Mouse (Mus musculus) hindbrain, postnatal 0 days (tissue): Measurements from ENCODE around the gene Mlana. TPM values are rescaled to one million over a fixed set of nuclear protein-coding genes. Genes with fewer than 3 reads are reported as not detected.

ENCODE experiments used
- ATAC-seq: fragments of 200-750 bp; cut with Nextera tagmentation; 2 replicates; pipeline ENCODE4 v1.8.0; 2017; ENCODE audit warnings: mild to moderate bottlenecking, moderate TSS enrichment, moderate library complexity
- DNase-seq: peaks from one replicate; pipeline ENCODE4 v3.0.0-alpha.2; 2015; ENCODE audit warnings: low spot score
- H3K27ac ChIP-seq: fragments of 300-500 bp; sonication (generic); 2 replicates; pipeline ENCODE4 v1.5.1; 2014; ENCODE audit warnings: mild to moderate bottlenecking
- H3K27me3 ChIP-seq: fragments of 300-500 bp; sonication (generic); 2 replicates; pipeline ENCODE4 v1.6.1; 2014; ENCODE audit warnings: low read length, mixed read lengths; ENCODE audit not compliant: insufficient read depth
- H3K36me3 ChIP-seq: fragments of 300-500 bp; sonication (generic); 2 replicates; pipeline ENCODE4 v1.6.1; 2014; ENCODE audit warnings: low read length, mixed read lengths; ENCODE audit not compliant: insufficient read depth
- H3K4me1 ChIP-seq: fragments of 300-500 bp; sonication (generic); 2 replicates; pipeline ENCODE4 v1.6.1; 2014; ENCODE audit warnings: antibody characterized with exemption, low read length, mixed read lengths; ENCODE audit not compliant: insufficient read depth
- H3K4me2 ChIP-seq: fragments of 300-500 bp; sonication (generic); 2 replicates; pipeline ENCODE4 v1.6.1; 2014; ENCODE audit warnings: low read depth, mild to moderate bottlenecking, low read length, moderate library complexity, mixed read lengths
- H3K4me3 ChIP-seq: fragments of 300-500 bp; sonication (generic); 2 replicates; pipeline ENCODE4 v1.5.1; 2014; ENCODE audit warnings: low read length
- H3K9ac ChIP-seq: fragments of 300-500 bp; sonication (generic); replicated peaks from 2 replicates; pipeline ENCODE4 v1.6.1; 2014; ENCODE audit warnings: mild to moderate bottlenecking, low read length, moderate library complexity, mixed read lengths
- H3K9me3 ChIP-seq: fragments of 300-500 bp; sonication (generic); 2 replicates; pipeline ENCODE4 v1.6.1; 2016; ENCODE audit warnings: low read length, mixed read lengths
- CTCF ChIP-seq: IDR thresholded peaks from 2 replicates; pipeline ENCODE4 v1.5.1; 2016; ENCODE audit warnings: antibody characterized with exemption, control low read depth, low read depth
- WGBS: fragments of 180-500 bp; shearing (Covaris S2); extraction: QIAGEN DNeasy Blood & Tissue Kit; methylation state at CpG from one replicate; pipeline ENCODE4 v1.1.7; 2014; 5-methylcytosine and 5-hydroxymethylcytosine counted together
- polyA plus RNA-seq: library from polyadenylated mRNA; unstranded; fragments of >200 nt; fragmentation: Nextera tagmentation; extraction: Ambion mirVana; gene quantifications from 2 replicates; pipeline ENCODE4 v1.2.1, GENCODE M21; 2015
- total RNA-seq: library from RNA; depleted of rRNA; stranded (reverse); fragments of >200 nt; gene quantifications from 2 replicates; pipeline ENCODE4 v1.2.3, GENCODE M21; 2014; rRNA removed

The Mlana gene
- total RNA-seq (not detected in 2 replicates), polyA plus RNA-seq (not detected in 2 replicates)

GRCm38 (mm10) chr19:29697245-29697874 lies at the start of gene Mlana:
Gene Mlana (plus strand): TSS chr19:29697824.
- no peak within 1 kb of the TSS for H3K9ac ChIP-seq
- H3K36me3 ChIP-seq: no peaks in the 10 kb centered on the region
- no peaks in the 10 kb centered on the region for H3K27me3 ChIP-seq
- no peak within 1 kb of the TSS for H3K4me3 ChIP-seq
- H3K9me3 ChIP-seq: no peaks in the 10 kb centered on the region
- WGBS: 41% methylated on average over 3 of the region's 3 CpGs
- H3K4me2 ChIP-seq: no peak within 1 kb of the TSS
- no peak for DNase-seq
- ATAC-seq: no peak
- no peak within 1 kb of the TSS for H3K27ac ChIP-seq
- H3K4me1 ChIP-seq: no peaks in the 10 kb centered on the region
- no peak for TF ChIP-seq CTCF

- DNase-seq: no peak
- WGBS: 28% methylated on average over 4 of the region's 4 CpGs
- H3K9me3 ChIP-seq: no peaks in the 10 kb centered on the region
- no peaks in the 10 kb centered on the region; the same call in 1 of the 2 replicates for H3K36me3 ChIP-seq
- H3K4me1 ChIP-seq: no peaks in the 10 kb centered on the region
- no peaks in the 10 kb centered on the region for H3K27me3 ChIP-seq
- no peak for TF ChIP-seq CTCF
- no peak for ATAC-seq
- peak overlapping the region; percentile 93; the same call in 1 of the 2 replicates for H3K27ac ChIP-seq
- H3K4me3 ChIP-seq: peak overlapping the region; percentile 89
- H3K4me2 ChIP-seq: peak overlapping the region; percentile 68
- peak overlapping the region; percentile 91 for H3K9ac ChIP-seq
Measured at GRCm38 (mm10) chr19:29648550-29648914, 49.1 kb upstream of the Mlana start.

DNA sequence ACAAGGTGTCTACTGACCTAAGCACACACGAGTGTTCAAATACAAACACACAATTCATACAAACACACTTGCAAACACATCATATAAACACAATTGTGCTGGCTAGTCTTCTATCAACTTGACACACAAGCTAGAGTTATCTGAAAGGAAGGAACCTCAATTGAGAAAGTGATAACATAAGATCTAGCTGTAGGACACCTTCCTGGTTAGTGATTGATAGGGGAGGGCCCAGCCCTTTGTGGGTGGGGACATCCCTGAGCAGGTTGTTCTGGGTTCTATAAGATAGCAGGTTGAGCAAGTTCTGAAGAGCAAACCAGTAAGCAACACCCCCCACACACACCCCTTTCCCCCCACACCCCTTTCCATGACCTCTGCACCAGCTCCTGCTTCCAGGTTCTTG lies 47.9 kb upstream of the Mlana start:
- Histone ChIP-seq H3K27me3 (no peaks in the 10 kb centered on the region), H3K4me2 (no peak overlapping the region)
- no peak for ATAC-seq

GRCm38 (mm10) chr19:29653768-29654265 lies 43.8 kb upstream of the Mlana start:
- no peak overlapping the region for H3K4me3 ChIP-seq
- H3K4me1 ChIP-seq: no peaks in the 10 kb centered on the region
- no peak for DNase-seq
- no peak overlapping the region for H3K27ac ChIP-seq
- no peak for TF ChIP-seq CTCF
- H3K9me3 ChIP-seq: no peaks in the 10 kb centered on the region
- no peaks in the 10 kb centered on the region for H3K36me3 ChIP-seq
- WGBS: 87% methylated on average over 9 of the region's 9 CpGs
- H3K9ac ChIP-seq: no peak overlapping the region
- no peak for ATAC-seq
- H3K27me3 ChIP-seq: no peaks in the 10 kb centered on the region
- no peak overlapping the region for H3K4me2 ChIP-seq

More for the DNA sequence above, 47.9 kb upstream of the Mlana start:
- Histone ChIP-seq H3K4me1 (no peaks in the 10 kb centered on the region), H3K4me3 (no peak overlapping the region), H3K27ac (no peak overlapping the region), H3K9me3 (no peaks in the 10 kb centered on the region), H3K9ac (no peak overlapping the region), H3K36me3 (no peaks in the 10 kb centered on the region; the same call in 1 of the 2 replicates)
- DNase-seq: no peak
- 93% methylated on average over 1 of the region's 1 CpGs for WGBS
- TF ChIP-seq CTCF: no peak

DNA sequence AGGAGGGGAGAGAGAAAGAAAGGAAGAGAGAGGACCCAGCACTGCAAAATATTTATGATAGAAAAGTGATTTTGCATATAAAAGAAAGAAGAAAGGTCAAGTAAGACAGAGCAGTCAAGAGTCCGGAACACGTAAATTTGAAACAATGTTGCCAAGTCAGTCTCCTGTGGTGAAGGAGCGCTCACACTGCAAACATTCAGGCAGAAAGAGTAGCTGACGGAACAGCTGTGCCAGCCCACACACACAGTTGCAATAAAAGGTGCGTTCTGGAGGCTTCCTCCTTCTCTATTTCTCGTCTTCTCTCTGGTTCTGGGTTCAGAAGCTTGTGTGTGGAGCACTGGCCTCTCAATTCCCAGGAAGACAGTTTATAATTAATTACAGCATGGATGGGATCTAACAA lies 42.5 kb upstream of the Mlana start:
- H3K4me2 ChIP-seq: no peak overlapping the region
- no peak overlapping the region for H3K27ac ChIP-seq
- no peak for TF ChIP-seq CTCF
- H3K4me3 ChIP-seq: no peak overlapping the region
- H3K27me3 ChIP-seq: no peaks in the 10 kb centered on the region
- H3K9ac ChIP-seq: no peak overlapping the region
- no peaks in the 10 kb centered on the region for H3K4me1 ChIP-seq
- no peak for ATAC-seq
- no peaks in the 10 kb centered on the region for H3K9me3 ChIP-seq
- no peaks in the 10 kb centered on the region for H3K36me3 ChIP-seq
- DNase-seq: no peak
- 16% methylated on average over 6 of the region's 6 CpGs for WGBS

DNA sequence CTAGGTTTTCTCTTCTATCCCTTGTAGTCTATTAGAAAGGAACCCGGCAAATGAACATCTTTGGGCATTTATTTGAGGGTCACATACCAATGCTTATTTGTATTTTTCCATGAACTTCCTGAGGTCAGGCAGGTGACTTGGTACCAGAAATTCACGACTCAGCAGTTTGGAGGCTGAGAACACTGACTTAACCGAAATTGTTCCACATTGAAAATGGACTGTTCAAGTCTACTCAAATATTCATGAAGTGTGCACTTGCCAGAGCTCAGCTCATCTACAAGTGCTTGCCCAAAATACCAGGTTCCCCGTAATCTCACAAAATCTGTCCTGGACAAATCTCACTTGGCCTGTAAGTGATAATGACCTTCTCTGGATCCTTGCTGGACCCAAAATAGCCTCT lies 41.6 kb upstream of the Mlana start:
- Histone ChIP-seq H3K27me3 (no peaks in the 10 kb centered on the region), H3K9me3 (no peaks in the 10 kb centered on the region), H3K36me3 (no peaks in the 10 kb centered on the region), H3K4me2 (no peak overlapping the region), H3K9ac (no peak overlapping the region), H3K27ac (no peak overlapping the region), H3K4me3 (no peak overlapping the region), H3K4me1 (no peaks in the 10 kb centered on the region)
- WGBS: 82% methylated on average over 4 of the region's 4 CpGs
- no peak for DNase-seq
- TF ChIP-seq CTCF: no peak
- ATAC-seq: no peak

DNA sequence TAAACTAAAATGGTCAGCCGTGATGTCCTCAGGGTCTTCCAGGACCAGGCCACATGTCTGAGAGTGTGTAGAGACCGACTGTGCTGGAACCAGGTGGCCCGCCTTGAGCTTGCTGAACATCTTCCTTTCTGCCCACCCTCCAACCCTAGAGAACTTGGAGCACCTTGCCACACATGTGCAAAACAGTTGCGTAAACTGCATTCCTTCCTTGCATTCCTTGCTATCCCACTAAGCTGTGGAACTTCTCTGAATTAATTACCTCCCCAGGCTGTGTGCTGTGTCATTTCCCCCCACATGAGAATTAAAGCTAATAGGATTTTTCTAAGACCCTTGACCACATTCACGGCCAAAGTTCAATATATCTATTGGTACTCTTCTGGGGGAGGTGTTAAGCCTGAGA lies 41.0 kb upstream of the Mlana start:
- WGBS: 88% methylated on average over 5 of the region's 5 CpGs
- H3K4me2 ChIP-seq: no peak overlapping the region
- ATAC-seq: no peak
- no peaks in the 10 kb centered on the region for H3K27me3 ChIP-seq
- no peaks in the 10 kb centered on the region for H3K9me3 ChIP-seq
- H3K36me3 ChIP-seq: no peaks in the 10 kb centered on the region
- H3K27ac ChIP-seq: no peak overlapping the region
- no peak overlapping the region for H3K4me3 ChIP-seq
- DNase-seq: no peak
- H3K4me1 ChIP-seq: no peaks in the 10 kb centered on the region
- H3K9ac ChIP-seq: no peak overlapping the region
- no peak for TF ChIP-seq CTCF
